Mouse (Mus musculus): ENCODE measurements around the gene Prtg.

Prtg gene

DNA sequence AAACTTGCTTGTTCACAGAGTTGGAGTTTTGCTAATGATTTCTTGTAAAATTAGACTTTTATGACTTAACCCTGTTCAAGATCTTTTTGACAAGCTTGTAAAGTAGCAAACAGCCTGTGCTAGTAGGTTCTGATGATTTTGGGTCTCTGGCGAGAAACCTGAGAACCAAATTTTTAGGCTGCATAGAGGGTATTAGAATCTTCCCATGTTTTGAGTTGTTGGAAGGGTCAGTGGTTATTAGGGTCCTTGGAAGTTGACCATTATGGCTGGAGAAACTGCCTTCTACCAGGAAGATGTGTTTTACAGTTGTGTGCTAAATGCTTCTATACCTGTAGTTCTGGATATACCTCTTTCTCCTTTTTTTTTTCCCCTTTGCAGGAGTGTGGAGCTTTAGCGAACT is 2.4 kb downstream of the Prtg start:
- DNase-seq (ENCODE audit: extremely low read depth, low read depth, low spot score), result no peak

DNA sequence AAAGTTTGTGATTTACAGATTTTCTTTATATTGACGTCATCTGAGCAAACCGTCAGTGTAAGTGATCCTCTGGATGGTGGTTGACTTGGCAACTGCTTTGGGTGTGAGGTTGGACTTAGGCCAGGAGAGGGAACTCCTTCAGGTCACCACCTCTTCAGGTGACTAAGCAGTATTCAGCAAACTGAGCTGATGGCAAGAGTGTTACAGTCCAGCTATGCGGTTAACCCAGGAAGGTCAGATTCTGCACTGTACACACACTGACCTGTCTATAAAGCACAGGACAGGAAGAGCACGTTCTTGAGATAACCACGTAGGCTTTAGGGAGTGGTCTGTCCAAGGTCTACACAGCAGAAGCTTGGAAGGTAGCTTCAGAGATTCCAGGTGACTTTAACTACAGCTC is 3.9 kb downstream of the Prtg start:
- DNase-seq (ENCODE audit: extremely low read depth, low read depth, low spot score), result no peak

DNA sequence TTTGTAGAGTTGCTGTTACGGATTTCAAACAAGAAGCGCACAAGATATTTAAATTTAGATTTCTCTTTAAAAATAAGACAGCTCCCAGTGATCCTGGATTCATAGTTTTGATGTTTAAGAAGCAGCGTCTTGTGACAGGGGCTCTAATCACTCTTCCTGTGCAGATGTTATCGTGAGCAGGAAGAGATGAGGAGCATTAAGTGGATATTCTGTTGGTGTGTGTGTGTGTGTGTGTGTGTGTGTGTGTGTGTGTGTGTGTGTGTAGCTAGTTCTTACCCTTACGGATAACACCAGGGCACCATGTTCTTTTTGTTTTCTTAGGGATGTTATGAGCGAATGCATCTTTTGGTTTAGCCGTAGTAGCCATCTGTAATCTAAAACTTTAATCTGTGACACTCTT is 5.4 kb downstream of the Prtg start:
- DNase-seq (ENCODE audit: extremely low read depth, low read depth, low spot score), result no peak

DNA sequence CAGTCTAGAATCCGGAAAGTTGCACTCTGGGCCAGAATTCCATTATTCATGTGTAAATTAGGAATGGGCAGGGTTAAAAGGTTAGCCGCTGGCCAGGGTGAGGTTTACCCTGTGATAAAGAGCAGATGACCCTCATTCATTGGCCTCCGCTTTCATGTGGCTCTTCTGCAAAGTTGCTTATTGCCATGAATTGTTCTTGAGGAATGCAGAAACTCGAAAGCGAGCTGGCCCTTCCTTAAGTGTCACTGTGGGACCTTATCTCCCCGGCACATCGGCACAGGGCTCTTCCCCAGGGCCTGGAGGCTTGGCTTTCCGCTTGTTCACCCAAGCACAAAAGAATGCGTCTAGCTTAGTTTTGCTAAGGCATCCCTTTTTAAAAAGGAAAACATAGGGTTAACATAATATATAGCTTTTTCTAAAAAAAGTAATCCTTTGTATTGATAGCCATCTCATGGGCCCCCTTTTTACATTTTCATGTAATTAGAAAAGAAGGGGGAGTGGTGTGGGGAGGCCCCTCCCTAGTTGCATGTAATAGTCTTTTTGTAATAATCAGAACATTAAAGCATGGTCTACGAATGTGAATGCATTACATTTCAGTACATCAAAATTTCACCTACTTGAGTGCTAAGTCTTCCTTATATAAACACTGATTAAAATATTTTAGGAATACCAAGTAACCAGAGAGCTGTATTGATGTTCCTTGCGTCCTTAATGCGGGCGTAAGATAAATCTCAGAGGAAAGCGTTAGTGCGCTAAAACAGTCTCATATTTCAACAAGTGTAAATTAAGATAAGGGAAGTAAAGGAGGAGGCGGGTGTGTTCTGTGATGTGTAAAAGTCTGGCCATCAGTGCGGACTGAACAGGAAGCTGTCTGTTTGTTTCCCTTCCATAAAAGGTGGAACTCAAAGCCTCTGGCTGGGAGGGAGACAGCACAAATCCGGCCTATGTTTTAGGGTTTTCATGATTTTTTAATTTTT is 6.2 kb downstream of the Prtg start:
- DNase-seq (ENCODE audit: extremely low read depth, low read depth, low spot score), result no peak

DNA sequence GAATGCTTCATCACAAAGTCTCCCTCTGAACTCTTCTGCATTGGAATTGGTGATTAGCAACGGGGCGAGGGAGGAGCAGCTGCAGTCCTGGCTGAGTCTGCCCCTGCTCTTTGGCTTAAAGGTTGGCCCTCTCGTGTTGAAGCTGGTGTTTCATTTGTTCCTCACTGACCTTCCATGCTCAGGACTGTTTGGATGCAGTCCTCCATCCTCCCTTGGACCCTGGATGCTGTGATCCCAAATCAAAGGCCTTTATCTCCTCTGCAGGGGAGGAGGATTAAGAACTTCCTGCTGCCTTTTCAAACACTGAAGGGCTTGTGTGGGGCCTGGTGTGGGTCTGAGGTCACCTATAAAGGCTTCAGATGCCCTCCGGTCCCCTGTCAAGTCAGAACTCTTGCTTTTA is 18.8 kb downstream of the Prtg start:
- DNase-seq (ENCODE audit: extremely low read depth, low read depth, low spot score), result no peak

DNA sequence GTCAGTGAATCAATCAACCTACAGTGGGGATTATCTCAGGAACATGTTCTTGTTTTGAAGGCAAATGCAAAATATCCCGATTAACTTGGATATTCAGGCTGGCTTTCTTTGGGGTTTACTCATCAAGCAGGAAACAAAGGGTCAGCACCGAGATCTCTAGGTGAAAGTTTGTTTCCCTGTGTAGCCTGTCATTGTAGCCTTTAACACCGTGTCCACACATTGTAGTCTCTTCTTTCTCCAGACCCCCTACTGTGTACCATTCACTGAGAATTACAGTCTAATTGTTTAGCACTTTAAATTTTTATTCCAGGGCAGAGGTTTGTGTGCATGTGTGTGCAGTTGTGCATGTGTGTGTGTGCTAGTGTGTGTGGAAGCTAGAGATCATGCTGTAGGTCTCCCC is 19.3 kb downstream of the Prtg start:
- no peak for DNase-seq (ENCODE audit: extremely low read depth, low read depth, low spot score)

DNA sequence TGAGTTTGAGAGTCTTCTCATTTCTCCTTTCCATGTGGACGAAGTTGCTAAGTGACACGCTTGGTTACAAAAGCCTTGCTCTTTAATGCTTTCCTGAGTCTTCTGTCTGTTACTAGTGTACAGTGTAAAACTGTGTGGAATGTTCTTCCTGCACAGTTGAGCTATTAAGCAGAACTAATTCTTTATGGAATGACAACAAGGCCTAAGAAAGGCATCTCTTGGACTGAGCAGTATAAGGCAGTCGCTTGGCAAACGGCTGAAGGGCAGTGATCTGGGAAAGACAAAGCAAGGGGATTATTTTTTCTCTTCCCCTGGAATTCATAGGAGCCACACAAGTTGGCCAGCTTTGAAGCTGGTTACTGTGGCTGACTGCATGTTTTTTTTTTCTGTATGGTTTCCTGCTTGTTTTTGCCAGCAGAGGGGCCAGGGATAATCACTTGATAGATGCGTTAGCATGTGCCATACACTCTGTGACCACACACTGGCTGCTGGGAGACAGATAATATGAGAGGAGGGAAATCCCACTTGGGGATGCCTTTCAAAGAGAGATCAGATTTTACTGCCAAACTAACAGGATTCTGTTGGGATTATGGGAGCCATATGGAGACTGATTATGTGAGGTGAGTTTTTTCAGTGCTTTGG is 22.1 kb downstream of the Prtg start:
- no peak for DNase-seq (ENCODE audit: extremely low read depth, low read depth, low spot score)

DNA sequence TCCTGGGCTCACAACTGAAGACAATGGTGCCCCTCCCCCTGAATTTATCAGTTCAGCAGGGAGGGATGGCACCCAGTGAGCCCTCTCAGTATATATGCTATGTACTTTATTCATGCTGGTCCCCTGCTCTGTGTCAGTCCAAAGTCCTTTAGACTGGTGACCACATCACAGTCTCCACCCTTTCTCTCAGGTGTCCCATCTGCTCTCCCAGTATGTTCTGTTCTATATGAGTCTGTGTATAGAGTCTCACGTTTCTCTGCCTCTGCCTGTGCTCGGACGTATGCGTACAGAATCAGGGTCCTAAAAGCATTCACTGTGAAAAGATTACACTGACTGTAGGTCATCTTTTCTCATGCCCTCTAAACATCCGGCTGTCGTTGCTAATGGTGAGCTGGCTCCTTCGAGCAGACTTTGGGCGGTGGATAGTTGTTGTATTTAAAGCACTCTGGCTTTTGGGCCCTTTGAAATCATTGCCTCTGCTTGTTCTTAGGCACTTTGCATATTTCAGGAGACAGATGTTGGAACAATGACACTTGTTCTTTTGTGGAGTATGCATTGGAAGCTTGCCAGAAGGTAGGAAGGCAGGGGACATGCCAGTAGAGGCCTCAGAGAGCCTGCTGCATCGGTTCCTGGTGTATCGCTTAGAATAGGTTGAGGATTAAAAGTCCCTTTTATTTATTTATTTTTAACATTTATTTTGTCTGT is 27.5 kb downstream of the Prtg start:
- DNase-seq (ENCODE audit: extremely low read depth, low read depth, low spot score), result no peak

DNA sequence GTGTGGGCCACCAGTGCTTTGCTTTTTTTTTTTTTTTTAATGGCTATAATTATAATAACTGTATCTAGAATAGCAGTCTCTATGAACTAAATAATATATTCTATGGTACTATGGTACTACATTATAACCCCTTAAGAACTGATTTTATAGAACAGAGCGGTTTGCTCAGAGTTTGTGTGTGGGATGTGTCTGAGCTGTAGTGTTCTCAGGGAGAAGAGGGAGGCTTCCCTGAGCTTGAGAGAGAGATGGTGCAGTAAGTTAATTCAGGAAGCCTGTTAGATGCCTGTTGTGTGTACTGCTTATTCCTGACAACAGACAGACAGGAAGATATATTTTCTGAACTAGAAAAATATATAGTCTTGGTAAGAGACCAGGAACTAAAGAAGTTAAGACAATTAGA is 28.3 kb downstream of the Prtg start:
- DNase-seq (ENCODE audit: extremely low read depth, low read depth, low spot score), result no peak

DNA sequence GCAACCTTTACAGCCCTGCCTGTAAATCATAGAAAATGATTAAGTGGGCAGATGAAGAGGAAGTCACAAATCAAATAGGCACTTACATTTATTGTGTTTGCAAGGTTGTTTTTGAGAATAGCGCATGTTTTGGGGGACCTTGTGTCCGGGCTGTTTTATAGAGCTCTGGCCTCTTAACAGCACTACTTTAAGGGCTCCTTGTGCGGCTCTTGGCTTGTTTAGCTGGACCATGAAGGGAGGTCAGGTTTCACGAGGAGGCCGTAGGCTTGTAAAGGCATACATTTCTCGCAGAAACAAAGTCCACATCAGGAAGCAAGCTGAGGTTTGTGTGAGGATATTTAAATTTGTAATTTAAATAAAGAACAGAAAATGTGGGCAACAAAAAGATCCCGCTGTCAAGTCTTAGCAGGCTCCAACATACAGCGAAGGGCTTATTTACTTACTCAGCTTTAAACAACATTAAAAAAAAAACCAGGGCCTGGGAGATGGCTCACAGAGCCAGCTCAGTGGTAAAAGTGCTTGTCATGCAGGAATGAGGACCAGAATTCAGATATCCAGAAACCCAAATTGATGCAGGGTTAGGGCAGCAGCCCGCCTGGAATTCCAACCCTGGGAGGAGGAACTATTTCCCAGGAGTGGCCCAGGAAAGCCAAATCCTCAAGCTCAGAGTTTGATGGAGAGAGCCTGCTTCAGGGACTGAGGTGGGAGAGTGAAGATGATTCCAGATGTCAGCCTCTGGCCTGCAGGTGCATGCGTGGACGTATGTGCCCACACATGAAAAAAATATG is 30.2 kb downstream of the Prtg start:
- DNase-seq (ENCODE audit: extremely low read depth, low read depth, low spot score), result no peak

DNA sequence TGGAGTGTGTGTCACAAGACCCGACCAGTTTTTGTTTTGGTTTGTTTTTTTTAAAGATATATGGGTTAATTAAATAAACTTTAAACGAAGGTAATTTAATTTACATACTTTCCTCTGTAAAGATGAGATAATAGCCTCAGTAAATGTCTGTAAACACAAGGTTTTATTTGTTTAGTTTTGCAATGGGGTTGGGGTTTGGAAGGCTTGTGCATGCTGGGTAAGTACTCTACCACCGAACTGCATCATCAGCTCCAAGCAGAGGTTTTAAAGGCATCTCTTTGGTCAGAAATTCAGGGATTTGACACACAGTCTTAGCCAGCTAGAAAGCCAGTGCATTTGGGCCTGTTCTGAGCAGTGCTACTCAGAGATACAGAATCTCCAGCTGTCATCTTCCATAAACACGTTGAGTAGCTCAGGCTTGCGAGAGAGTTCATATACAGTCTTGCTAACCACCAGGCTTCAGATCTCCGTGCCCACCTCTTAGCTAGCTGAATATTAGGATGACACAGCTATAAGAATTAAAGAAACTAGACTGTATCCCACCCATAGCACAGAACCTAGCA is 31.0 kb downstream of the Prtg start:
- no peak for DNase-seq (ENCODE audit: extremely low read depth, low read depth, low spot score)

DNA sequence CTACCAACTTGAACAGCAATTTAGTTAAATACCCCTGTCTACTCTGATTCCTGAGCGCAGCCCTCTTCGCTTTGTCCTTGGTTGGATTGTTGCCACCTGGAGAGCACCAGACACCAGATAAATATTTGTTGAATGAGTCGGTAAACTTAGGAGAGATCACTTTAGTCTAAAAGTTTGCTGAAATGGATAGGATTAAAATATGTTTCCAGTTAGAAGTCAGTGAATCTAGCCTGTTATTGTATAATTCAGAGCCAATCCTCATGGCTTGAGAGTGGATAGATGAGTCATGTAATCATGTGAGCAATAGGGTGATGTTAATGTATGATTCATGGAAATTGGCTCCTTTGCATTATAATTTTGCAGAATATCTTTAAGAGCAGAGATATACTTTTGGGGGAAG is 31.6 kb downstream of the Prtg start:
- DNase-seq (ENCODE audit: extremely low read depth, low read depth, low spot score), result no peak

DNA sequence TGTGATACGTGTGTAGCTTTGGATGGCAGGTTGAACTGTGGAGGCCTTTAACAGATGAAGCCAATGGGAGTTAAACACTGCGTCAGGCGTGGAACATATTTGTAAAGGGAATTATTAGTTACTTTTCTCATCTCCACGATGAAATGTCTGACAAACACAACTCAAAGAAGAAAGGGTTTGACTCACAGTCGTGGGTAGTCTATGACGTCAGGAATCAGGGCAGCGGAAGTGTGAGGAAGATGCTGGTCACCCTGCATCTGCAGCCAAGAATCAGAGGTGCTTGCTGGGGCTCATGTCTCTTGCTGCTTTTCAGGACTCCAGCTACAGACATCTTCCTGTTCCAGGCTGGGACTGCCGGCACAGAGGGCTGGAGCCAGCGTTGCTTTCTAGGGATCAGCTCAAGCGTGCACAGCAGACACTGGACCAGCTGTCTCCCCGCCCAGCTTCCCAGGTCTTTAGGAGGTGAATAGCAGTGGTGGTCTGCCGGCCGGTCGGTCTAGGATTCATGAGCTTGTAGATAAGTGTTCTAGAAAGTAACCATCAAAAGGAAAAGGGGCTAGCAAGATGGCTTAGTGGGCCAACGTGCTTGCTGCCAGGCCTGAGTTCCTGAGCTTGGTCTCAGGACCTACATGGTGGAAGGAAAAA is 32.8 kb downstream of the Prtg start:
- DNase-seq (ENCODE audit: extremely low read depth, low read depth, low spot score), result no peak

DNA sequence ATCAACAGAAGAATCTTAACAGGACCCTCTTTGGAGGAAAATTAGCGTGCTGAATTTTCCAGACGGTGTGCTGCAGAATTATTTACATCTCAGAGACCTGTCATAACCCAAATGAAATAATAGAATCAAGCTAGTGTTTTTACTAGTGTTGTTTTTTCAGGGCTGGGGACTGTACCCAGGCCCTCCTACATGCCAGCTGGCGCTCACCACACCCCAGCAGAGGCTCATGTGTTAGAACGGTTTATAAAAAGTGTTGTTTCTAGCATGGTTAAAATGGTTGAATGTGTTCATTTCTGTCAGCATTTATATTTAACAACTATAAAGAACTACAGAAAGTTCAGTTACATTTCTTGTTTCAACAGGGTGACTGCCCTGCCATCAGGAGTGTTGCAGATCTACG is 37.8 kb downstream of the Prtg start:
- no peak for DNase-seq (ENCODE audit: extremely low read depth, low read depth, low spot score)

DNA sequence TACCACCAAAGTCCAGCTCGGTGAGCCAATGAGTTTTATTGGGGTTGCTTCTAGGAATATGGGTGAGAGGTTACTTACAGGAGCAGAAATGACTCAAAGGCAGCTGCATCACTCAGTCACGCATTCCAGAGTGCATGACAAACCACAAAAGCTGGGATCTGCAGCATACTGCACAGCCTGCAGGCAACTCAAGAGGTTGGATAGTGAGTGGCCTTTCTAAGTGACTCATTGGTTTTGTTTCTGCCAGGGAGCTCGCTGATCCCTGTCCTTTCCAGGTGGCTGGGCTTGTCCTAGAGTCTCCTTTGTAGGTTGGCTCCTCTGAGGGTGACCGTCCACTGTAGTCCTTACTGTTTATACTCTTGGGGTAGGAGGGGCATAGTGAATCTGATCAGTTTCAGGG is 39.5 kb downstream of the Prtg start:
- DNase-seq (ENCODE audit: extremely low read depth, low read depth, low spot score), result no peak

DNA sequence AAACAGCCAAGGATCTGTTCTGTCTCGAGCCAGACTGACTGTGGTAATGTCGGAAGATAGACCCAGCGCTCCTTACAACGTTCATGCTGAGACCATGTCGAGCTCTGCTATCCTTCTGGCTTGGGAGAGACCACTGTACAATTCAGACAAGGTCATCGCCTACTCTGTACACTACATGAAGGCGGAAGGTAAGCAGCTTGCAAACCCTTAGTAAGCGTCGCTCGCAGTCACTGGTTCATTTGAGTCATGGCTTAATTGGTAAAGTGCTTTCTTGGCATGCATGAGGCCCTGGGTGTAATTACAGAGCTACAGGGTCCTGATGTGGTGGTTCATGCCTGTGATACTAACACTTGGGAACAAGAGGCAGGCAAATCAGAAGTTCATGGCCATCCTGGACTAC is 44.9 kb downstream of the Prtg start:
- DNase-seq (ENCODE audit: extremely low read depth, low read depth, low spot score), result no peak

DNA sequence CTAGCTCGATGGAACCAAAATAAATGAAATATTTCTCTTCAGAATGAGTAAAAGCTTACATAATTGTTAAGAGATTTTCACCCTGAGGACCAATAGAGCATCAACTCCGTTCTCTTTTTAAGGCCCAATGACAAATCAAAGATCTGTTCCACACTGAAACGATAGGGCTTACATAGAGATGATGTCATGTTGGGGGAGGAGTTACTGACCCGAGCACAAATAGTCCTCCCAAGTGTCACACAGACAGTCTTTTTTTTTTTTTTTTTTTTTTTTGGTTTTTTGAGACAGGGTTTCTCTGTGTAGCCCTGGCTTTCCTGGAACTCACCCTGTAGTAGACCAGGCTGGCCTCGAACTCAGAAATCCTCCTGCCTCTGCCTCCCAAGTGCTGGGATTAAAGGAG is 45.3 kb downstream of the Prtg start:
- DNase-seq (ENCODE audit: extremely low read depth, low read depth, low spot score), result no peak

DNA sequence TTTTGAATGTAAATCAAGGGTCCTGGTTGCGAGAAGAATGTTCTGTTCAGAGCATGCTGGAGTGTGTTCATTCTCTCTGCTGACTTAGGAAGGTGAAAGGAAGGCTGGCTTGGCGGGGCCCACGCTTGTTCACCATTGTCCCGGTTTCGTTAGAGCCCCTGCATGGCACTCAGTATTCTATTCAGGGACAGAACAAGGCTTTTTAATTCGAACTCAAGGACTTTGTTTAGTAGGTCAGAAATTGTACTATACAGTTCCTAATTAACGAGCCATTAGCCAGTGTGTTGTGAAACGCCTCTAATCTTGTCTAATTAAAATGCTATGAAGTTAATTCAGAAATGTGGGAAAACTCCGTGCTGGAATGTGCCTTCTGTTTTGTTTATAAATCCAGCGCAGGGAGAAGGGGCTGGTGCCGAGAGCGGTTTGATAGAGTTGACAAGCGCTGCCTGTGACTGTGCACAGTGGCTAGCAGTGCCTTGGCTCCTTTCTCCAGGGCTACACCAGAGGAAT is 47.1 kb downstream of the Prtg start:
- no peak for DNase-seq (ENCODE audit: extremely low read depth, low read depth, low spot score)

DNA sequence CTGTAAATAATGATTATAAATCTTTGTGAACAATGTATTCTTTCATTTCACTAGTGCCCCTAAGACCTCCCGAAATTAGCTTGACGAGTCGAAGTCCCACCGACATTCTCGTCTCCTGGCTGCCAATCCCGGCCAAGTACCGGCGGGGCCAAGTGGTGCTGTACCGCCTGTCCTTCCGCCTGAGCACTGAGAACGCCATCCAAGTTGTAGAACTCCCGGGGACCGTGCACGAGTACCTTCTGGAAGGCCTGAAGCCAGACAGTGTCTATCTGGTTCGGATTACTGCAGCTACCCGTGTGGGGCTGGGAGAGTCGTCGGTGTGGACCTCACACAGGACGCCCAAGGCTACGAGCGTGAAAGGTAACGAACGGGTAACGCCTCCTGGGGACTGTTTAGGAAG is 50.0 kb downstream of the Prtg start:
- no peak for DNase-seq (ENCODE audit: extremely low read depth, low read depth, low spot score)

DNA sequence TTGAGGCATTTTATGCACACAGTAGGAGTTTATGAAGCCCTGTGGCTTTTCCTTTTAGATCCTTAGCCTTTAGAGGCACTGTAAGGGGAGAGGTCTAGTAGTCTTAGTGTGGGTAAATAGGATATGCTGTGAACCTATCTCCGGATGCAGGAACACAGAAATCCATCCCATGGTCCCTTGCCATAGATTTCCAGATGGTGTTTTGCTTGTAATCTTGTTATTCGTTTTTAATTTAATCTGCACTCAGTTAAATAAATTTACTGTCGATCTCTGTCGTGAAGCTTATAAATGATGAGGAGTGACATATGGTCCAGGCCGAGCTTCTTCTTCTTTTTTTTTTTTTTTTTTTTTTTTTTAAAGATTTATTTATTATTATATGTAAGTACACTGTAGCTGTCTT is 54.1 kb downstream of the Prtg start:
- no peak for DNase-seq (ENCODE audit: extremely low read depth, low read depth, low spot score)
